Mouse (Mus musculus) adrenal gland, adult 2 months (tissue): ENCODE measurements at regions not wholly inside any gene's neighbourhood (a gene's known extent, or its start where the extent isn't known, plus 50 kb on each side); places are given as distances from the start of the nearest gene placed in this dataset.

ENCODE experiments used
- DNase-seq: peaks from one replicate; pipeline ENCODE4 v3.0.0; 2021

GRCm38 (mm10) chr15:88036146-88037000 is 492.3 kb downstream of the Fam19a5 start:
- no peak for DNase-seq

- DNase-seq = no peak
Measured at GRCm38 (mm10) chr15:88037606-88038005, 493.5 kb downstream of the Fam19a5 start.

DNA sequence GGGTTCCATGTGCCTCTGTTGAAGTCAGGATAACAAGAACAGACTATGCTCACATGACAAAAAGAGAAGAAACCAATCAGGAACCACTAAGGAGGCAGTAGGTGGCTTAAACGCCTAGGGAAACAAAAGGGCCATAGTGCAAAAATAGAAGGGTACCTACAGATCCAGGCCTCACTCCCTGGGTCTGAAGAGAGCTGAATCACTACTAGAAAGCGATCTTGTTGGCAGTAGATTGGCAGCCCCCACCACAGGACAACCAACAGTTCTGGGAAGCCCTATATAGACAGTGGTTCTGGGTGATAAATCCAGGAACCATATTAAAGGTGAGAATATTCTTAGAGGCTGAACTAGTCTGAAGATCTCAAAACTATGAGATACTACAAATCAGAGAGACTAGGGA is 498.7 kb downstream of the Fam19a5 start:
- no peak for DNase-seq

- DNase-seq = no peak
Measured at GRCm38 (mm10) chr15:88058071-88058470, 514.0 kb downstream of the Fam19a5 start.

DNA sequence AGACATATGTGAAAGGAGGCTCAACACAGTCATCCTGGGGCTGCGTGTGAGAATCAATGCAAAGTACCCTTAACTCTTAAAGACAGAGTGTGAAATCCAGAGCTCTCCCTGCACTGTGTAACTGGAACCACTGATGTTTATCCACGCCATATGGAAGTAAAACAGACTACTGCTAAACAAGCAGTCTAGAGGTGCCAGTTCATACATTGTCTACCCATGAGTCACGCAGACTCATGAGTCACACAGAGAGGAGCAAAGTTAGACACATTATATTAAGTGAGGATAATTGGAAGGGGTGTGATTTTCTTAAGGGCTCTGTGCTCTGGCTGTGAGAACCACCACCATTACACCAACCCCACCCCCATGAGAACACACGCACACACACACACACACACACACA is 516.8 kb downstream of the Fam19a5 start:
- no peak for DNase-seq

DNA sequence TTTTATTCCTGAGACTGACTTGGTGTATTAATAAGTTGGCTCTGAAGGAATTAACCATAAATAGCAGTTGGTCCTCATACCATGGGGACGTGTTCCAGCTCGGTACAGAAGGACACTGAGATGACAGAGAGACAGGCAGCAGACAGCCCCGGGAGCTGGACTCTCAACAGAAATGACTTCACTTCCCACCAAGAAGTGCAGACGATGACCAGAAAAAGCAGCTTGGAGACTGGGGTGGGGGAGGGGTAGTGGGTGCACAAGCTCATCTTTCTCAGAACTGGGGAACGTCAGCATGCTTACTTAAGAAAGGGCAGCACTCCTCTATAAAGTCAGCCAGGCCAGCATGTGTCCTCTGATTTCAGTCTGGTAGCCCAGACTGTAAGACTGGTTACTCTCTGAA is 518.9 kb downstream of the Fam19a5 start:
- DNase-seq = no peak

DNA sequence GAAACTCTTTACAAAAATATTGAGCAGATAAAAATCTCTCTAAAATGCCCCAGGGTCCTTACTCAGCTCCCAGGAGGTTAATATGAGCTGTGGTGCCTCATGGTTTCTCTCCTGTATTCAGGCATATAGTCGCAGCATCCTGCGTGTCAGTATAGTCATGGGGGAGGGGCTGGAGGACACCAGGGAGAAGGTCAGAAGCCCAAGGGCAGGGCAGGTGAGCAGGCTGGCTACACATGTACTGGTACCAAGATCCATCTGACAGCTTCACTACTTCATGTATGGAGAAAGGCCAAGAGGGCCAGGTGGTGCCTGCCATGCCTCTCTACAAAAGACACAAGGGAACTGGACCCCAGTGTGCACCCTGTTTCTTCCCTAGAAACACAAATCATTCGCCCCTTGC is 524.4 kb downstream of the Fam19a5 start:
- no peak for DNase-seq

- no peak for DNase-seq
Measured at GRCm38 (mm10) chr15:88072676-88073075, 527.4 kb upstream of the Zdhhc25 start.

DNA sequence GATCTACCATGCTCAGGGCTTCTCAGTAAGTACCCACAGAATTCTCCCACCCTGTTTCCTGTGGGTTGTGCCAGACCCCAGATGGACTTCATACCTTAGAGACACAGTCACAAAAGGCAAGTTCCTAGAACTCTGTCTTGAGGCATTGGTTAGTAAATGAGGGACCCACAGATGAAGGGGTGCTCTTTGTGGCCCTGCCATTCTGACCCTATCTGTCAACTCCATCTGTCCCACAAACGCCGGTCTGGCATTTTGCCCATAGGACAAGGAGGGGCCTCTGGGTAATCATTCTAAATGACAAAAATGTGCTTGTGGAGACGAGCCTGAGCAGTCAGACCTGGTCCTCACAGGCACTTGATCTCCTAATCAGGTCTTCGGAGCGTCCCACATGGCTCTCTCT is 516.2 kb upstream of the Zdhhc25 start:
- no peak for DNase-seq

DNA sequence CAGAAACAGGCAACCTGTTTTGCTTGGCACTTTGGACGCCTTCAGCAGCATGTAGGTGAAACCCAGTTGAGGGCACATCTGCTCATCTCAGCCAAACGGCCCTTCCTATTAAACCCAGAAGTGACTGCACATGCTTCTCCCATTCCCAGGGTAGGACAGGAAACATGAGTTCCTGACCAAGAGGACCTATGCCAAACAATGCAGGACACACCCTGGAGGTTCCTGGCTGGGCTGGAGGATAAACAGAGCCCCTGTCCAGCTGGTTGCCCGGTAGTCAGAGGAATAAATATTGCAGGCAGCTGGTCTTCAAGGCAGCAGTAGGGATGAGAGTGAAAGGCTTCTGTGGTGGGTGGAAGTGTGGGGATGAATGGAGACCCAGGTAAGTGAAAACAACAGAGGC is 514.5 kb upstream of the Zdhhc25 start:
- DNase-seq = no peak

DNA sequence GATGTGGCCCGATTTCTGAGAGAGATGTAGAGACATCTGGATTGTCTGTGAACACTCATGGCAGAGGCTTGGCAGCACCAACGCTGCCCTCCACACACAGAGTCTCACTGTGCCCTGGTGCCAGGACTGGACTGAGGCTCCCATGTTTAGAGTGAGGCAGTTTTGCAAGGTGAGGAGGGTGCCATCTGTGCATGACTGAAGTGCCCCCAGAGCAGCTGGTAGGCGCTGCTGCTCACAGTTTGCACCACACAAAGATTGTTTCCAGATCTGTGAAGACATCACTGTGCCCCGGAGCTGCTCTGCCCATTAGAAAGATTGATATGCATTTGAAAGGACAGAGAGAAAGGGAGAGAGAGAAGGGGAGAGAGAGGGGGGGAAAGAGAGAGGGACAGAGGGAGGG is 510.6 kb upstream of the Zdhhc25 start:
- no peak for DNase-seq

- no peak for DNase-seq
Measured at GRCm38 (mm10) chr15:88091390-88091789, 508.7 kb upstream of the Zdhhc25 start.

DNA sequence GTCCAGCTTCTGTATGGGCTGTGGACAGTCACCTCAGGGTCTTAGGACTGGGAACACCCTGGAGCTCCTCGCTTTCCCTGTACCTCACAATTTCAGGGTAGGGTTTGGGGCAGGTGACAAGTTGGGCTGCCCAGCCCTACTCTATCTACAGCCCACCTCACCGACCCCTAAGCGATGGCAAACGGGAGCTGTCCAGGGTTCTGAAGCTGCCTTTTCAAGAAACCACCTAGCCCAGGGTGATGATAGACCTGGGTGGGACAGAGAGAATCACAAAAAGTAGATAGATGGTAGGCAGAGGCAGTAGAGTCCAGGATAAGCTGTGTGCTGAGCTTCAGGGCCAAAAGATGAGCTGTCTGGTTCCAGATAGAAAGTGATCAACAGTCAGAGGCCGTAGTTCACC is 479.7 kb upstream of the Zdhhc25 start:
- no peak for DNase-seq

GRCm38 (mm10) chr15:88123907-88124523 is 476.1 kb upstream of the Zdhhc25 start:
- no peak for DNase-seq

DNA sequence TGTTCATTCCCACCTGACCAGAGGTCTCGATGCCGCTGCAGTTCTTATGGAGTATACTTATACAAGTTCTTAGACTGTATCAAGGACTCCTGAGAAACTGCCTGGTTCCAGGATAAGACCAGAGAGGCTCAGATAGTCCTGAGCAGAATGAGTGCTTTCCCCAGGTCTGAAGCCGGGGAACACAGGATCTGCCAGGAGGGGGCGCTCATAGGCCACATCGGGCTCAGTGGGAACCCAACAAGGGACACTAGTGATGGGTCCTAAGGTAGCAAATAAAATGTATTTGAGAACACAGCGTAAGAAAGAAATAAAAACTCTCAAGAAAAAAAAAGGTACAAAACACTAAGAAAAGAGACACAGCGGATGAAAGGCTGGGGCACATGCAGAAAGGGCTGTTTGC is 454.0 kb upstream of the Zdhhc25 start:
- DNase-seq = peak; percentile 12

DNA sequence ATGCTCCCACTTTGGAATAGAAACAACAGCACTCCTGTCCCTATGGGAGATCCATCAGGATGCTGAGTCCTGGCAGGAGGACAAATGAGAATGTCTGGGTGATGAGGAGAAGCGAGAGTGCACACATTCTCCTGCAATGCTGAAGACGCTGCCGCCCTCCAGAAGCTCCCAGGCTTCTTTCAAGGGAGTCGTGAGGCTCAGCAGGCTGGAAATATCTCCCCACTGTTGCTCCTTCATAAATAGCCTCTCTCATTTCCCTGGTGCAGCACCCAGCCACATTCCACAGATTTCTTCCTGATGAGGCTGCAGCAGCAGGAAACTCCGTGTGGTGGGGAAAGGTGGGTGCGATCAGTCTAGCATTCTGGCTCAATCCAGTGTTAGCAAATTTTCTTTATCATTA is 448.9 kb upstream of the Zdhhc25 start:
- DNase-seq = no peak

DNA sequence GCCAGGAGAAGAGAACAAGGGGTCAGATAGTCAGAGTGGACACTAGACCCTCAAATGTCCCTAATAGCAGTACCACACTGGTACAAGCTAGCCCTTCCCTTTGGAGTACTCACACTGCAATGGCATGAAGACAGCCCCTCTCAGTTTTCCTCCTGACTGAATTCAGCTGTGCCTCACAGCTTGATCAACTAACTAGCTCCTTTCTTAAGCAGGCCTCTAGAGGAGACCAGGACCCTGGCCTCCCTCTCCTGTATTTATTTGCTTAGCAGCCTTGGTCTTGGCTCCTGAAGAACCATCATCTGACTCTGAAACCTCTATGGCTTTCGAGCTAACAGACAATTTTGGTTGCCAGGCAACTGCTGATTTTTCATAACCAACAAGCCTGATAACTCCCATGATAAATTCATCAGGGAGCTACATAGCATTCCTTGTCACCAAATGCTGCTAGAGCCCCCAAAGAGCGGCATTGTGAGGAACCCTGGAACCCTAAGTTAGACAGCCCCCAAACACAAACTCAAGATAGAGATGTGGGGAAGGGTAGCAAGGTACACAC is 440.4 kb upstream of the Zdhhc25 start:
- DNase-seq = no peak

- DNase-seq = no peak
Measured at GRCm38 (mm10) chr15:88160291-88160690, 439.8 kb upstream of the Zdhhc25 start.

GRCm38 (mm10) chr15:88163438-88163837 is 436.7 kb upstream of the Zdhhc25 start:
- no peak for DNase-seq

- no peak for DNase-seq
Measured at GRCm38 (mm10) chr15:88174326-88174725, 425.8 kb upstream of the Zdhhc25 start.

DNA sequence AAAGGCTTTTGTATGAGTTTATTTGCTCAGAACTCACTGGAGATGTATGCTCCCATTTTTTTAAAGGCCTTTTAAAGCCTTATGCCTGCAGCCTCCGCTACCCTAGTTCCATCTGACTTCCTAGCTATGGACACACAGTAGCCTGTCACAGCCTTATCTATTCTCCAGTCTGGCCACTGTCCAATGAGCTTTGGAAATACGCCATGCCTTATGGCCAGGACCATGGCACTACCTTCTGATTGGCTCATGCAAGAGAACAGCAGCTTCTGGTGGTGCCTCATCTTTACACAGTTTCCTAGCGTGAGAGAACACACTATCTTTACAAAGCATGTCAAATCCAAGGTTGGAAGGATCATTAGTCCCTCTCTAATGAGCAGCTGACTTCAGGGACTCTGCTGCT is 424.1 kb upstream of the Zdhhc25 start:
- no peak for DNase-seq

DNA sequence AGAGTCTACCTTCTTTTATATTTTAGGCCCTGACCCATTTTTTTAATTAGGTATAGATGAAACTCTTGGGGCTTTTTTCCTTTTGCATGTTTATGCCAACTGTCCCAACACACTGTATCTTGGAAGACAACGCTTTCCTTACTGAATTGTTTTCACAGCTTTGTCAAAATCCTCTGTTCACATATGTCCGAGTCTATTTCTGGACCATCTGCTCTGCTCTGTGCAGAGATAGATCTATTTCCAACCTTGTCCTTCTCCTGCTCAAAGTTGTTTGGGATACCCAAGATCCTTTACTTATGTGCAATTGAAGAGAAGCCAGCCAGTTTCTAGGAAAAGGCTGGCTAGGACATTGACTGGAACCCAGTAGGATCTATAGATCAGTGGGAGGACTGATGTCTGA is 403.6 kb upstream of the Zdhhc25 start:
- DNase-seq = no peak

DNA sequence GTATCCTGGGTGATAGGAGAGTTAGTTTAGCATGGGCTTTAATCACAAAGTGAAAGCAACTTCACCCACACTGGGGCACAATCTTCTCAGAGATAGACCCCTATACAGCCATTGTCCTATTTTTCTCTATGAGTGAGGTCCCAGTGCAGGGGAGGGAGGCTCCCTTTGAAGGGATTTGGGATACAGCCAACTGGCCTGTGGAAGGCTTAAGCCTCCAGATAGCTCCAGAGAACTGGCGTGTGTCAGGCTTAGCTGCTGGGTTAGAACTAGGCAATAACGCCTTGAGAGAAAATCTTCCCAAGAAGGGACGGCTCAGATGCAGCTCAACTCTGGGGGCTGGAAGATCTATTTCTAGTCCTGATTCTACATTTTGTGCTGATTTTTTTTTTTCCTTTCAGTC is 397.4 kb upstream of the Zdhhc25 start:
- no peak for DNase-seq

DNA sequence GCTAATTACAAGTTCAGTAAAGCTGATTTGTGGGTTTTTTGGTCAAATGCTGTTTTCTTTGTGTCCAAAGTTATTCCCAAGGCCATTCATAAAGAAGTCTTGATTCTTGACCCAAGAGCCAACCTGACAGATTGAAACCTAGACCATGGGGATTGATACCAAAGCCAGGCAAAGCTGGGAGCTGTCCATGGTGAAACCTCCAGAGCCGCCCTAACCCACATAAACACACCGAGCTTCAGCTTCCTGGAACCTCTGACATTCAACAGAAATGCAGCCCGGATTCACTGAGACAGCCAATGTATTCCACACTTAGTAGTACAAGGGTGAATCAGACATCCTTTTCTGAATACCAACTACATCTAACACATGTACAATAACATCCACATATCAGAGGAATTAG is 386.7 kb upstream of the Zdhhc25 start:
- no peak for DNase-seq
